Mouse (Mus musculus): Measurements from ENCODE around the gene Flii.

The Flii gene

DNA sequence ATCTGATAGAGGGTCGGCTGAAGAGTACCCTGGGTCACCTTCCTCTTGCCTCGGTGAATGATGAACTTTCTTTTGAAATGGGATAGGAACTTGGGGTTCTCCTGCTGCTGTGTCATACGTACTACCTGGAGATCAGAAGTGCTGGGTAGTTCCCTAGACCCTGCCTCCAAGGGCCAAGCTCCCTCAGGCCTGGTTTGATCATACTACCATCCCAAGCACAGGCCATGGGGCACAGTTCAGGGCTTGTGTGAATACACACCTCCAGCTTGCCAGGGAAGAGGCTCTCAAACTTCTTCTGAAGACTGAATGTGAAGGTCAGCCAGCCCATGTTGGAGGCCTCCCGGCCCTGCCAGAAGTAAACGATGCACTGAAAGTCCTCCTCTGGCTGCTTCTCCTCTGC, 11.2 kb downstream of the Flii start:
- no peak for DNase-seq (ENCODE audit: low spot score in 2 of 2)

DNA sequence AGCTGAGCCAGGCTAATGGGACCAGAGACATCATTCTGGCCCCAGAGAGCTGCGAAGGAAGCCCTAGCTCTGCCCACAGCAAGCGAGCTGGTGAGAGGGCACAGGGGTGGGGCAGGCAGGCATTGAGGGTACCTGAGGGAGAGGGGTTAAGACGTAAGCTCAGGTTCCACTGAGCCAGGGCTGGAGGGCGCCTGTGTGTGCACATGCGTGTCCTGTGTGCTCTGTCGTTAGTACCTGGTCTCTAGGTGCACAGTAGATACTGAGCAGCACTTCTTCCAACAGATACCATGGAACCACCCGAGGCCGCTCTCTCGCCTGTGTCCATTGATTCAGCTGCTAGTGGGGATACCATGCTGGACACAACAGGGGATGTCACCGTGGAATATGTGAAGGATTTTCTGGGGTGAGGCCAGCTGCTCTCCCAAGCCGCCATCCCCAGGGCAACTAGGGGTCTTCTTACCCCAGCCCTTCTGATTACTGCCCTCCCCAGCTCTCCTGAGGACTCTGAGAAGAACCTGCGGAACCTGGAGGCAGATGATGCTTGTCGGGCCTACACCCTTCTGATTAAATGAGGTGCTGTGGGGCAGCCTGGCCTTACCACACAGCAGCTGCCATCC, 14.3 kb downstream of the Flii start:
- DNase-seq (ENCODE audit: low spot score in 2 of 2), result no peak

DNA sequence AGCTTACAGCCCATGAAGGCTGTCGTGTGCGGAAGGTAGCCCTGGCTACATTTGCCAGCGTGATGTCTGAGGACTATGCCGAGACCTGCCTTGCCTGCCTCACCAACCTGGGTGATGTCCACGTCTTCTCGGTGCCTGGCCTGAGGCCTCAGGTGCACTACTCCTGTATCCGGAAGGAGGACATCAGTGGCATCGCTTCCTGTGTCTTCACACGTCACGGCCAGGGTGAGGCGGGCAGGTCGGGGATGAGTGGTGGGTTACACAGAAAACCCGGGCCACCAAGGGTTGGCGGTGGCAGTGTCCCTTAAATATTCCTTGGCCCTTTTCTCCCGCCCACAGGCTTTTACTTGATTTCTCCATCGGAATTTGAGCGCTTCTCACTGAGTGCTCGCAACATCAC, 15.0 kb downstream of the Flii start:
- no peak for DNase-seq (ENCODE audit: low spot score in 2 of 2)

DNA sequence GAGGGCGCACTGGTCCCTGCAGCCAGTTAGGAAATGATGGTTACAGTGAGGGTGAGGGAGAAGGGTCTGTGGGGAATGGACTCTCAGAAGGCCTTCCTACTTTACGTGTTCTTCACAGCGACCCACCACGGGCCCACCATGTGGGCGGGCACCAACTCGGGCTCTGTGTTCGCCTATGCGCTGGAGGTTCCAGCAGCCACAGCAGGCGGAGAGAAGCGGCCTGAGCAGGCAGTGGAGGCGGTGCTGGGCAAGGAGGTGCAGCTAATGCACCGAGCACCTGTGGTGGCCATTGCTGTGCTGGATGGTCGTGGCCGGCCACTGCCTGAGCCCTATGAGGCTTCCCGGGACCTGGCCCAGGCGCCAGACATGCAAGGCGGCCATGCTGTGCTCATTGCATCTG, 15.8 kb downstream of the Flii start:
- DNase-seq (ENCODE audit: low spot score in 2 of 2), result no peak

DNA sequence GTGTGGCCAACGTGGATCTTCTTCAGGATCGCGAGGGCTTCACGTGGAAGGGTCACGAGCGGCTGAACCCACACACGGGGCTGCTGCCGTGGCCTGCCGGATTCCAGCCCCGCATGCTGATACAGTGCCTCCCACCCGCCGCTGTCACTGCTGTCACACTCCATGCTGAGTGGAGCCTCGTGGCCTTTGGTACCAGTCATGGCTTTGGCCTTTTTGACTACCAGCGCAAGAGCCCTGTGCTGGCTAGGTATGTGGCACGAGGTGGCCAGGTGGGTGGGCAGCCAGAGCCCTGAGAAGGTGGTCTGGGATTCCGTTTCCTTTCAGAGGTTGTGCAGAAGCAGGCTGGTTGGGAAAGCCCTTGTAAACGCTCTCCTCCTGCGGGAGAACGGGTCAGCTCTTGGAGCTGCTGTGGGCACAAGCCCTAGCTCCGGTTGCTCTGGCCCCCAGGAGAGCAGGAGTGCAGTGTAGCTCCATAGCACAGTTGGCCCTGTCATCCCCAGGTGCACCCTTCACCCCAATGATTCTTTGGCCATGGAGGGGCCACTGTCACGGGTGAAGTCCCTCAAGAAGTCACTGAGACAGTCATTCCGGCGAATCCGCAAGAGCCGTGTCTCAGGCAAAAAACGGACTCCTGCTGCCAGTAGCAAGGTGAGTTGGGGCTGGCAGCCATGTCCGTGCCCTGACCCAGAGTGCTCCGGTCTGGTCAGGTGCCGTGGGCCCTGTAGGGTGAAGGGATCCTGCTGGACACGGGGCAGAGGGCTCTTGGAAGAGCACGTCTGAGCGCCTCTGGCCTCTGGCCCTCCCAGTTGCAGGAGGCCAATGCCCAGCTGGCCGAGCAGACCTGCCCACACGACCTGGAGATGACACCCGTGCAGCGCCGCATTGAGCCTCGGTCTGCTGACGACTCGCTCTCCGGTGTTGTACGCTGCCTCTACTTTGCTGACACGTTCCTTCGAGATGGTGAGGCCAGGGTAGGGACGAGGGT, 17.3 kb downstream of the Flii start:
- no peak for DNase-seq (ENCODE audit: low spot score in 2 of 2)

DNA sequence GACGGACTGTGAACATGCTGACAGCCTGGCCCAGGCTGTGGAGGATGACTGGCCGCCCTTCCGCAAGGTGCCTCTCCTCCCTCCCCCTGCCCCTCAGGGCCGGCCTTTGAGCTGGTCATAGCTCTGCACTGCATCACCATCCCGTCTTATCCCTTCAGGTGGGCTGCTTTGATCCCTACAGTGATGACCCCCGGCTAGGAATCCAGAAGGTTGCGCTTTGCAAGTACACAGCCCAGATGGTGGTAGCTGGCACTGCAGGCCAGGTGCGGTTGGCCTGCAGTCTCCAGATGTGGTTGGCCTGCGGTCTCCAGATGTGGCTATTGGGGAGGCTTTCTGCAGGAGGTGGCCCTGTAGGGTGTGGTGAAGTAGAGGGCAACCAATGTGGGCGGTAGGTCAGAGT, 18.4 kb downstream of the Flii start:
- no peak for DNase-seq (ENCODE audit: low spot score in 2 of 2)

DNA sequence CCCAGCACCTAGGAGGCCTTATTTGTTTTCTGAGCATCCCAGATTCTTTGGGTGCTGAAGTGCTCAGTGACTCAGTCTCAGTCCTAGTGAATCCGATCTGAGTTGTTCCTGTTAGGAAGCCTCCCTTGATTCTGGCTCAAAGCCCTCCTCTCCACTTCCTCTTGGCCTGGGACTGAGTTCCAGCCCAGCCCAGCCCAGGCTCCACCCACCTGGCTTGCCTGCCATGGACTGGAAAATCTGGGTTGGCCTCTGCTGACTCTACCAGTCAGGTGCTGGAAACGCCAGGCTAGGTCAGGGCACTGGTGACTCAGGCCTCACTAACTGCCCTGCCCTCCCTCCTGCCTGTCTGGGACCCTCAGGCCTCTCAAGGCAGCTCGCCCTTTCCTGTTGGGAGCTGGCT, 19.4 kb downstream of the Flii start:
- peak in 1 of 2 experiments; percentile 26 for DNase-seq (ENCODE audit: low spot score in 2 of 2)

DNA sequence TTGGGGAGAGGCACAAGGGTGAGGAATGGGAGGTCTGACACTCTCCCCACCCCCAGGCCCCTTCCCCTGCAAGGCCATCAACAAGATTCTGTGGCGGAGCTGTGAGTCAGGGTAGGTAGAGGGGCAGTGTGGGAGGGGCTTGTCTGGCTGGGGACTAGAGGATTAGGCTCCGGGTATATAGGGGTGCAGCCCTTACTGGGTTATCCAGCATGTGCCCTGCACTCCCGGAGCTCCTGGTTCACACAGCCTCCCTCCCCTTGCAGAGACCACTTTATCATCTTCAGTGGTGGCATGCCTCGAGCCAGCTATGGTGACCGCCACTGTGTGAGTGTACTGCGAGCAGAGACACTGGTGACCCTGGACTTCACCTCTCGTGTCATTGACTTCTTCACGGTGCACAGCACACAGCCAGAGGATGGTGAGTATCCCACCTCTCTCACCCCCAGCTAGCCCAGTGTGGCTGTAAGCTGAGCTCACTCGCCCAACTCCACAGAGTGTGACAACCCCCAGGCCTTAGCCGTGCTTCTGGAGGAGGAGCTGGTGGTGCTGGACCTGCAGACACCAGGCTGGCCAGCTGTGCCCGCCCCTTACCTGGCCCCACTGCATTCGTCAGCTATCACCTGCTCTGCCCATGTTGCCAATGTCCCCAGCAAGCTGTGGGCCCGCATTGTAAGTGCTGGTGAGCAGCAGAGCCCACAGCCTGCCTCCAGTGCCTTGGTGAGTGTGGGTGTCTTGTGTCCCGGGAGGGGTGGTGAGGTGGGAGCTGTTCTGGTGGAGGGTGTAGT, 20.2 kb downstream of the Flii start:
- DNase-seq (ENCODE audit: low spot score in 2 of 2), result peak in 1 of 2 experiments; percentile 3

DNA sequence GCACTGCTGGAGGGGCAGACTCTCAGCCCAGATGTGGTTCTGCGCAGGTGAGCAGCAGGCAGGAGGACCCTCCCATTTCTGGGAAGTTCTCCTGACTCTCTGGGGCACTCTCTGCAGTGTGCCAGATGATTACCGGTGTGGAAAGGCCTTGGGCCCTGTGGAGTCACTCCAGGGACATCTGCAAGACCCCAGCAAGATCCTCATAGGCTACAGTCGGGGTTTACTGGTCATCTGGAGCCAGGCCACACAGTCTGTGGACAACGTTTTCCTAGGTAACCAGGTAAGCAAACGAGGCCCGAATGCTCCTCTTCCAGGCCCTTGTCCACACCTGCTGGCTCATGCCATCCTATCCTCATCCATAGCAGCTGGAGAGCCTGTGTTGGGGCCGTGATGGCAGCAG, 21.0 kb downstream of the Flii start:
- DNase-seq (ENCODE audit: low spot score in 2 of 2), result no peak

DNA sequence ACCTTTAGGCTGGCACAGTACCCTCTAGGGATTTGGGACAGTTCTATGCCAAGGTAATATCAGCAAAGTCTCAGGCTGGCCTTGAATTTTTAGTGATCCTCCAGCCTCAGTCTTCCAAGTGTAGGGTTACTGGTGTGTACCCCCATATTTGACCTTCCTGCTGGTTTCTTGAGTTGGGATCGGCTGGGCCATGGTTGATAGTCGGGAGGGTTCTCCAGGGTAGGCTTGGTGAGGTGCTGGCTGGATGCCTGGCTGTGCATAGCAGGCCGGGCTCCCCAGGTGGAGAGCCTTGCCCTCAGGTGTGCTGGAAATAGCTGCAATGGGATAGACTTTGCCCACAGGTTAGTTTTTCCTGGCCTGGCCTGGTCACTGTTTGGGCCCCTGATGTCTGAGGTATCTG, 21.8 kb downstream of the Flii start:
- DNase-seq (ENCODE audit: low spot score in 2 of 2), result peak in 1 of 2 experiments; percentile 0

DNA sequence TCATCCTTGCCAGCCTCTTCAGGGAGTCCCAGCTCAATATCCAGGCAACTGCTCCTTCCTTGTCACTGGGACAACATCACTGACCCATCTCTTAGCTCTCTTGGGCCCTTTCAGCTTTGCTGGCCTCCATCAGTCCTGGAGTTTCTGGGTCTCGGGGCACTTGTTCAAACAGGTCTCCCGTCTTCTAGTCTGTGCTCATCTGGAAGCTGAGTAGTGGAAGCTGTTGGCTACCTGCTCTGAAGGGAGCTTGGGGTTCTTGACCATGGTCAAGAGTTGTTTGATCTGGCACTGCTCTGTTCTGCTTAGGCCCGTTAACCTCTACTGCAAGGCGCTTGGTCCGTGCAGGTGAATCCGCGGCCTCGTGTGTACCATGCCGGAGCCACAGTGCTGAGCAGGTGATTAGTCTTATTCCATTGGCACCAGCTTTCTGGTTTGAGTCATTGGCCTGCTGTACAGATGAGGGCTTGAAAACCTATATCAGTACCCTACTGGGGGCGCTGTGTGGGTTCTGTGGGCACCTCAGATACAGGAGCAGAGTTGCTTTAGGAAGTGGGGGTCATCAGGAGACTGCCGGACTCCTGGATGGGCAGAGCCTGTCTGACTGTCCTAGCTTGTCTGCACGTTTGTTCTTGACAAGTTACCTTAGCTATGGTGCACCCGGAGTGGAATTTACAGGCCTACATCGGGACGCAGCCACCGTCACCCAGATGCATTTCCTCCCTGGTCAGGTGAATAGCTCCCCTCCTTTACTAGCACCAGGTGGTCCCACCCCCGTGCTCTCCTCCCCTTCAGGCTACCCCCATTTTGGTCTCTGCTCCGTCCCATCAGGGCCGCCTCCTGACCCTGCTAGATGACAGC, 22.8 kb downstream of the Flii start:
- peak in 1 of 2 experiments; percentile 1 for DNase-seq (ENCODE audit: low spot score in 2 of 2)

DNA sequence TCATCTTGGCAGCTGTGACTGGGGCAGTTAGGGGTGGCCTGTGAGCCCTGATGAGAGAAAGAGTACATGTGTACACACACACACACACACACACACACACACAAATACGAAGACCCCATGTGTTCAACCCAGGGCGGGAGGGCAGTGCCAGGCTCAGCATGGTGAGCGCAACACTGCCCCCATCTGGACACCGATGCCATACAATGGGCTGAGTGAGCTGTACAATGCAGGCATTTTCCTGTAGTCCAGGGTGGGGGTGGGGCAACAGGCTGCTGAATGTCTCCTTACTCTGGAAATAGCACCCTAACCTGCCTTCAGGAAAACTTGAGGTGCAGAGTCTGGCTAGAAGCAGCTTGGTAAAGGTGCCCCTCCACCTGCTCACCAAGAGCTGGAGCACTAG, 23.9 kb downstream of the Flii start:
- DNase-seq (ENCODE audit: low spot score in 2 of 2), result peak; percentile 55 to 72

DNA sequence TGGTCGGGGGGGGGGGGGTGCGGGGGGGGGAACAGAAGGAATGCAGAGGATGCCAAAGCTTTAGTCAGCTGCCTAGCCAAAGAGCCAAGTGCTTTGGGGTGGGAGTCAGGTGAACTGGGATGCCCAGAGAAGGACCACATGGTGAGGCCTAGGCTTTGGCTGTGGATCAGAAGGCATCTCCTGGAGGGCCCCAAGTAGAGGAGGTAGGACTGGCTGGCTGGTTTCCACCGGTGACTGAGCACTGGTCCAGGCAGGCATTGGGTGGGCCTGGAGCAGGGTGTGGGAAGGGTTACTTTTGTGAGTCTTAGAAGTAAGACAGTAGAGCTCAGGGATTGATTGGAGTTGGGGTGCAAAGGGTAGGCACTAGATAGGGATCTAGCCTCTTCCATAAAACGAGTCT, 25.5 kb downstream of the Flii start:
- peak in 1 of 2 experiments; percentile 2 for DNase-seq (ENCODE audit: low spot score in 2 of 2)

DNA sequence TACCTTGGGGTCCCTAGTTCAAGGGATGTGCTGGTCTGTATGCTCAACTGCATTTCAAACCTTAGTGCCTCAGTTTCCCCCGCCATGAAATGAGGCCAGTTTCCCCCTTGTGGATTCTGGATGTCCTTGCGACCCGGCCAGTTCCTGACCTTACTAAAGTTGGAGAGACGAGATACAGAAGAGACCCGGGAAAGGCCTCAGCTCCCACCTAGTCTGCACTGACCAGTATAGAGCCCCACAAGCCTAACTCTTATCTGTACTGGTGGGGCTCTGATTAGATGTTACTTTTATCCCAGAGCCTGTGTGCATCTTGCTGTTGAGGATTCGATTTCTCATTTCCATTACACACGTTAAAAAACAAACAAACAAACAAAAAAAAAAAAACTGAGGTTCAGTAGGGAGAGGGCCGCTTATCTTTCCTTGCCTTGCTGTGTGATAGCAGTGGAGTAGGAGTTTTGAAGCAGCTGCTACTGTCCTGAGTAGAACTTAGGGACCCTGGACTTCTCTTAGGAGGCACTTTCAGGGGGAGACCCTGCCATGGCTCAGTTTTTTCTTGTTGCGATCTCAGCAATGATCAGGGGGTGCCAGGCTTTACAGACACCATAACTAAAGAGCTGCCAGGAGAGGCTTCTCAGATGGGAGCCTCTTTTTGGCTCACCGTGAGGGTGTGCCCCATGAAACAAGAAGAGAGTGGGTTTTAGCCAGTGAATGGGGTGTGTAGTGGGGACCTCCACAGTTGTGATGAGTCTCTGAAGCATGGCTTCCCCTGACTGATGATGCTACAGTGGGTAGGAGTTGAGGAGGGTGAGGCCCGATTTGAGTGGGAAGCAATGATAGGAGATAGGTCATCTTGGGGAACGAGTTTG, 26.5 kb downstream of the Flii start:
- peak in 1 of 2 experiments; percentile 3 for DNase-seq (ENCODE audit: low spot score in 2 of 2)

DNA sequence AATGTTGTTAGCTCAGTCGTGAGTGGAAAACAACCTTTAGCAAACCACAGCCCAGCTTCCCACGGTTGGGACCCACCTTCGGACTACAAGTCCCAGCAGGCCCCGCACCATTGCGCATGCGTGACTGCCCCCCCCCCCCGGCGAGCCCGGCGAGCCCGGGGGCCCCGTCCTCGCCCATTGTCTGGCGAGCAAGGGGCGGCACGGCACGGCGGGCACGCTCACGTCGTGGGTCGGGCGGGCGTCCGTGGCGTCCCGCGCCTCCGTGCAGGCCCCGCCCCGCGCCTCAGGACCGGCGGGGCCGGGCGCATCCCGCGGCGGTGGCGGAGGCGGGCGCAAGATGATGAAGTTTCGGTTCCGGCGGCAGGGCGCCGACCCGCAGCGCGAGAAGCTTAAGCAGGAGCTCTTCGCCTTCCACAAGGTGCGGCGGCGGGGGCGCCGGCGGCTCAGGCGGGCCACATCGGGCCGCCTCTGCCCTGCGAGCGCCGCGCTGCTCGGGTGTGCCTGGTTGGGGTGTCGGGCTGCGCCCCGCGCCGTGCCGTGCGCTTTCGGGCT, 27.5 kb downstream of the Flii start, which contains the start of gene Llgl1:
Gene Llgl1 (plus strand): TSS at position 200 of the 552 bp plus-strand sequence.
- DNase-seq (ENCODE audit: low spot score in 2 of 2), result peak; percentile 79

DNA sequence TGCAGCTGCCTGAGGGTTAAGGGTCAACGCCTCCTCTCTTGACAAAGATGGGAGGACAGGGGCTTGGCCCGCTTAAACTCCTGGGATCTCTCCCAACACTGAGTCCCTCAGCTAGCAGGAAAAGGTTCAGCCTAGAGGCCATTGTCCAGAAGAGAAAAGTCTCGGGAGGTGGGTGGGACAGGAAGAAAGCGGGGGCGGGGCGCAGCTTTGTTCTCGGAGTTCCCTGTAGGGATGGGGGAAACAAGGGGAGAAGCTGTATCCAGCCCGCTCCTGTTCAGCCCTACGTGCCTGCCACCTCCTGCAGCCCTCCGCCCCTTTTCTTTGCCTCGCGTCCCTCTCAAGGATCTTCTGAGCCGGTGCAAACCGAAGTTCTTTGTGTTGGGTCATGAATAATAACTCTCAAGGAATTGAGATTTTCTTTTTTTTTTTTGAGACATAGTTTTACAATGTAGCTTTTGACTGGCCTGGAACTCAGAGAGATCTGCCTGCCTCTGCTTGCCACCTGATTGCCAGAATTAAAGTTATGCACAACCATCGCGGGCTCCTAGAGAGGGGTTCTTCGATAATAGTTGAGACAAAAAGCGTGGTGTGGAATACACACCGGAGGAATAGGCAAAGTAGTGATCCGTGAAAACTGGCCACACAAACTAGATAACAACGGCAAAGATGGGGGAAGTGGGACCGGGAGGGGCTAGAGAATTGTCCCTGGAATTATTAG, 28.1 kb downstream of the Flii start:
- peak; percentile 13 to 23 for DNase-seq (ENCODE audit: low spot score in 2 of 2)

DNA sequence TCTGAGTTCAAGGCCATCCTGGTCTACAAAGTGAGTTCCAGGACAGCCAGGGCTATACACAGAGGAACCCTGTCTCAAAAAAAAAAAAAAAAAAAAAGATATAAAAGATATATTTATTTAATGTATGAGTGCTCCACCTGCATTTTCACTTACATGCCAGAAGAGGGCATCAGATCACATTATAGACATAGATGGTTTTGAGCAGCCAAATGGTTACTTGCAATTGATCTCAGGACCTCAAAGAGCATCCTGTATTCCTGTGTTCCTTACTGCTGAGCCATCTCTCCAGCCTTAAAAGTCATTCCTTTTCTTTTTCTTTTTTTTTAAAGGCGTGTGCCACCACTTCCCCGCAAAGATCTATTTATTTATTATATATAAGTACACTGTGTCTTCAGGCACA, 29.5 kb downstream of the Flii start:
- no peak for DNase-seq (ENCODE audit: low spot score in 2 of 2)

DNA sequence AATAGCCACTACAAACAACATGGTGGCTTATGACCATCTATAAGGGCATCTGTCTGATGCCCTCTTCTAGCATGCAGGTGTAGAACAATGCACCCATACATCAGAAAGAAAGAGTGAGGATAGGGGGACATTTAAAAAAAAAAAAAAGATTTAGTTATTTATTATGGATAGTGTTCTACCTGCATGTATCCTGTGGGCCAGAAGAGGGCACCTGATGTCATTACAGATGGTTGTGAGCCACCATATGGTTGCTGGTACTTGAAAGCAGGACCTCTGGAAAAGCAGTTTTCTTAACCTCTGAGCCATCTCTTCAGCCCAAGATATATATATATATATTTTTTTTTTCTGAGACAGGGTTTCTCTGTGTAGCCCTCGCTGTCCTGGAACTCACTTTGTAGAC, 30.9 kb downstream of the Flii start:
- no peak for DNase-seq (ENCODE audit: low spot score in 2 of 2)
